Mouse (Mus musculus): ENCODE data around the gene Myo6. TPM values are rescaled to one million over a fixed set of nuclear protein-coding genes. Genes with fewer than 3 reads are reported as not detected.

The Myo6 gene
- polyA plus RNA-seq, 1 experiment, result 36.8 TPM

- Histone ChIP-seq H3K4me1 (ENCODE audit: control insufficient read depth, insufficient read depth, insufficient read length, low read length) (peaks cover 8% of the 10 kb centered on the region), H3K4me3 (ENCODE audit: low read depth, low read length) (no peak overlapping the region), H3K27me3 (ENCODE audit: control insufficient read depth, insufficient read depth, low read length) (no peaks in the 10 kb centered on the region), H3K36me3 (ENCODE audit: control insufficient read depth, insufficient read depth, low read length) (peaks cover 1% of the 10 kb centered on the region; the same call in 1 of the 2 replicates), H3K27ac (ENCODE audit: insufficient read depth, low read depth, low read length) (no peak overlapping the region)
- TF ChIP-seq POLR2A (IDR thresholded peaks at IDR 0.05; ENCODE audit: low read depth, low read length) (no peak), CTCF (IDR thresholded peaks at IDR 0.05; ENCODE audit: extremely low read depth, insufficient read length, insufficient replicate concordance, low read depth, low read length) (no peak)
- WGBS, result 74% methylated on average over 10 of the region's 10 CpGs
Measured at GRCm38 (mm10) chr9:80209459-80209858, 44.6 kb downstream of the Myo6 start.

- H3K4me3 ChIP-seq (ENCODE audit: low read depth, low read length), result no peak overlapping the region
- no peaks in the 10 kb centered on the region for H3K27me3 ChIP-seq (ENCODE audit: control insufficient read depth, insufficient read depth, low read length)
- H3K27ac ChIP-seq (ENCODE audit: insufficient read depth, low read depth, low read length), result no peak overlapping the region
- TF ChIP-seq POLR2A (IDR thresholded peaks at IDR 0.05; ENCODE audit: low read depth, low read length) (no peak), CTCF (IDR thresholded peaks at IDR 0.05; ENCODE audit: extremely low read depth, insufficient read length, insufficient replicate concordance, low read depth, low read length) (no peak)
- peaks cover 1% of the 10 kb centered on the region; the same call in 1 of the 2 replicates for H3K36me3 ChIP-seq (ENCODE audit: control insufficient read depth, insufficient read depth, low read length)
- H3K4me1 ChIP-seq (ENCODE audit: control insufficient read depth, insufficient read depth, insufficient read length, low read length), result peaks cover 8% of the 10 kb centered on the region
- WGBS, result 59% methylated on average over 12 of the region's 12 CpGs
Measured at GRCm38 (mm10) chr9:80210096-80210495, 45.3 kb downstream of the Myo6 start.

GRCm38 (mm10) chr9:80213428-80213827 lies 48.6 kb downstream of the Myo6 start:
- Histone ChIP-seq H3K36me3 (ENCODE audit: control insufficient read depth, insufficient read depth, low read length) (peaks cover 4% of the 10 kb centered on the region), H3K27me3 (ENCODE audit: control insufficient read depth, insufficient read depth, low read length) (no peaks in the 10 kb centered on the region), H3K4me1 (ENCODE audit: control insufficient read depth, insufficient read depth, insufficient read length, low read length) (peaks cover 8% of the 10 kb centered on the region), H3K4me3 (ENCODE audit: low read depth, low read length) (no peak overlapping the region), H3K27ac (ENCODE audit: insufficient read depth, low read depth, low read length) (no peak overlapping the region)
- TF ChIP-seq POLR2A (IDR thresholded peaks at IDR 0.05; ENCODE audit: low read depth, low read length) (no peak), CTCF (IDR thresholded peaks at IDR 0.05; ENCODE audit: extremely low read depth, insufficient read length, insufficient replicate concordance, low read depth, low read length) (no peak)
- 83% methylated on average over 2 of the region's 2 CpGs for WGBS

- no peak overlapping the region for H3K27ac ChIP-seq (ENCODE audit: insufficient read depth, low read depth, low read length)
- H3K4me3 ChIP-seq (ENCODE audit: low read depth, low read length), result no peak overlapping the region
- TF ChIP-seq POLR2A (IDR thresholded peaks at IDR 0.05; ENCODE audit: low read depth, low read length) (no peak), CTCF (IDR thresholded peaks at IDR 0.05; ENCODE audit: extremely low read depth, insufficient read length, insufficient replicate concordance, low read depth, low read length) (no peak)
- 84% methylated on average over 5 of the region's 5 CpGs for WGBS
- H3K36me3 ChIP-seq (ENCODE audit: control insufficient read depth, insufficient read depth, low read length), result peaks cover 18% of the 10 kb centered on the region
- no peaks in the 10 kb centered on the region for H3K4me1 ChIP-seq (ENCODE audit: control insufficient read depth, insufficient read depth, insufficient read length, low read length)
- no peaks in the 10 kb centered on the region for H3K27me3 ChIP-seq (ENCODE audit: control insufficient read depth, insufficient read depth, low read length)
Measured at GRCm38 (mm10) chr9:80215502-80215901, 50.7 kb downstream of the Myo6 start.

- no peaks in the 10 kb centered on the region for H3K27me3 ChIP-seq (ENCODE audit: control insufficient read depth, insufficient read depth, low read length)
- no peaks in the 10 kb centered on the region for H3K4me1 ChIP-seq (ENCODE audit: control insufficient read depth, insufficient read depth, insufficient read length, low read length)
- H3K36me3 ChIP-seq (ENCODE audit: control insufficient read depth, insufficient read depth, low read length), result peaks cover 21% of the 10 kb centered on the region
- TF ChIP-seq POLR2A (IDR thresholded peaks at IDR 0.05; ENCODE audit: low read depth, low read length), result no peak
- TF ChIP-seq CTCF (IDR thresholded peaks at IDR 0.05; ENCODE audit: extremely low read depth, insufficient read length, insufficient replicate concordance, low read depth, low read length), result no peak
- no peak overlapping the region for H3K27ac ChIP-seq (ENCODE audit: insufficient read depth, low read depth, low read length)
- H3K4me3 ChIP-seq (ENCODE audit: low read depth, low read length), result no peak overlapping the region
- 82% methylated on average over 16 of the region's 16 CpGs for WGBS
Measured at GRCm38 (mm10) chr9:80216786-80217501, 52.1 kb downstream of the Myo6 start.

- H3K4me1 ChIP-seq (ENCODE audit: control insufficient read depth, insufficient read depth, insufficient read length, low read length), result peaks cover 5% of the 10 kb centered on the region; the same call in 1 of the 2 replicates
- TF ChIP-seq POLR2A (IDR thresholded peaks at IDR 0.05; ENCODE audit: low read depth, low read length), result no peak
- TF ChIP-seq CTCF (IDR thresholded peaks at IDR 0.05; ENCODE audit: extremely low read depth, insufficient read length, insufficient replicate concordance, low read depth, low read length), result no peak
- no peak overlapping the region for H3K4me3 ChIP-seq (ENCODE audit: low read depth, low read length)
- no peaks in the 10 kb centered on the region for H3K27me3 ChIP-seq (ENCODE audit: control insufficient read depth, insufficient read depth, low read length)
- 81% methylated on average over 6 of the region's 6 CpGs for WGBS
- peaks cover 25% of the 10 kb centered on the region for H3K36me3 ChIP-seq (ENCODE audit: control insufficient read depth, insufficient read depth, low read length)
- H3K27ac ChIP-seq (ENCODE audit: insufficient read depth, low read depth, low read length), result no peak overlapping the region
Measured at GRCm38 (mm10) chr9:80218718-80219117, 53.9 kb downstream of the Myo6 start.

GRCm38 (mm10) chr9:80223989-80224635 lies 59.3 kb downstream of the Myo6 start:
- no peaks in the 10 kb centered on the region for H3K27me3 ChIP-seq (ENCODE audit: control insufficient read depth, insufficient read depth, low read length)
- WGBS, result 40% methylated on average over 11 of the region's 11 CpGs
- no peak overlapping the region for H3K4me3 ChIP-seq (ENCODE audit: low read depth, low read length)
- no peak for TF ChIP-seq CTCF (IDR thresholded peaks at IDR 0.05; ENCODE audit: extremely low read depth, insufficient read length, insufficient replicate concordance, low read depth, low read length)
- TF ChIP-seq POLR2A (IDR thresholded peaks at IDR 0.05; ENCODE audit: low read depth, low read length), result no peak
- peaks cover 5% of the 10 kb centered on the region; the same call in 1 of the 2 replicates for H3K4me1 ChIP-seq (ENCODE audit: control insufficient read depth, insufficient read depth, insufficient read length, low read length)
- peaks cover 40% of the 10 kb centered on the region for H3K36me3 ChIP-seq (ENCODE audit: control insufficient read depth, insufficient read depth, low read length)
- H3K27ac ChIP-seq (ENCODE audit: insufficient read depth, low read depth, low read length), result no peak overlapping the region
